Mouse (Mus musculus) inflammation-experienced regulatory T-cells, adult 6 months (primary cell): ENCODE data around the gene Ddr1. TPM values are rescaled to one million over a fixed set of nuclear protein-coding genes. Genes with fewer than 3 reads are reported as not detected.

Experiments used
- ATAC-seq: one replicate; pipeline ENCODE4 v1.8.0; 2017
- polyA plus RNA-seq, 3 experiments: library from polyadenylated mRNA; unstranded; fragments of 100-300 nt; shearing (Covaris generic); gene quantifications; one replicate each; pipeline ENCODE4 v1.2.1; 2017

Ddr1 gene
- polyA plus RNA-seq, 3 experiments from 2014 or later, result 0.65 to 1.1 (median 0.73) TPM

DNA sequence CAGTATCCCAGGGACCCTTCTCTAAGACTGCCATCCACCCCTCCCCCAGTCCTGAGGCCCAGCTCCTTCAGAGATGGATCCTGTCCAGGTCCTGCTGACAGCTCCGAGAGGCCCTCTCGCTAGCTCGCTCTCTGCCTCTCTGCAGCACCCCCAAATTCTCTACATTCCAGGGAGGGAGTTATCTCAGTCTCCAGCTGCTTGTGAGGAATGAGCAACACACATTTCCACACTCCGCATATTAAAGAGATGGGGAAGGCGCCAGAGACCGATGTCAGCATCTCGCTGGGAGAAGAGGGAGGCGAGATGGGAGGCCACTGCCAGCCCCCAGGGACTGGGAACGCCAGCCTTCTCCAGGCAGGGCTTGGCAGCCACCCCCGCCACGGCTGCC, 15.9 kb upstream of the Ddr1 start:
- ATAC-seq, result no peak

DNA sequence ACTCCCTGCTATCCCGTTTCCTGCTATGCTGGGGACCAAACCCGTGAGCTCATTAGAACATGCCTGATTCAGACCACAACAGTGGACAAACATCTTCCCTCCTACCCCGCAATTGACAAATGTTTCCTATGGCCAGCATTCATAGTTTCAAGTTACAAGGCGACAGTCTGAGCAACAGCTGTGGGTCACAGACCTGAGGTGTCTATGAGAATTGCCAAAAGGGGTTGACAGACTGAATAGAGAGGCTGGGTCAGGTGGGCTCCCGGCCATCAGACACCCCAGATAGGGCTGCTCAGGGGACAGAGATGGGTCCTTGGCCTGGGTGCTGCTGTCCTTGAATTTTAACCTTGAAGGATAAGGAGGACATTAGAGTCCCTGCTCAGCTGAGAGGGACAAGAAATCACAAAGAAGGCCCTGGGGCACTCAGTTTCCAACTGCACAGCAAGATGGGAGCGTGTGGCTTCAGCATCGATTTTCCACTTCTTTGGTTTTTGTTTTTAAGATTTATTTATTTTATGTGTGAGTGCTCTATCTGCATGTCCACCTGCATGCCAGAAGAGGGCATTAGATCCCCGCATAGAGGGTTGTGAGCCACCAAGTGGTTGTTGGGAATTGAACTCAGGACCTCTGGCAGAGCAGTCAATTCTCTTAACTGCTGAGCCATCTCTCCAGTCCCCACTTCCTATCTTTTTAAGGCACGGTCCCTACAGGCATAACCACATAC, 15.4 kb upstream of the Ddr1 start:
- no peak for ATAC-seq

DNA sequence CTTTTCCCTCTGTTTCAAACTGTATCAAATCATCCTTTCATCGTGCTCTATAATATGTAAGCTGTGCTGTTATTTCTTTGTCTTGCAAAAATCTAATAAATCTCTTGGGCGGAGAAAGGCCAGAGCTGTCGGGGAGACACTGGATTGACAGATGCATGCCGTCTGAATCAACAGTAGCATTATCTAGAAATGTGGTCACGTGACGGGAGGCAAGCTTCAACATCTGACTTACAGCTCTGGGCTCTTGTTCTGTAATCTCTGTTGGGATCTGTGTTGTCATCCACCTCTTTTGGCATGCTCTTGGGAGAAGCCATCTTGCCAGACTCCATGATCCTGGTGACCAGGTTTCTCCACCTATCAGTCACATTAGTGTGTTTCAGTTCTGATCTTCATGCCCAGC, 12.7 kb upstream of the Ddr1 start:
- ATAC-seq, result no peak

DNA sequence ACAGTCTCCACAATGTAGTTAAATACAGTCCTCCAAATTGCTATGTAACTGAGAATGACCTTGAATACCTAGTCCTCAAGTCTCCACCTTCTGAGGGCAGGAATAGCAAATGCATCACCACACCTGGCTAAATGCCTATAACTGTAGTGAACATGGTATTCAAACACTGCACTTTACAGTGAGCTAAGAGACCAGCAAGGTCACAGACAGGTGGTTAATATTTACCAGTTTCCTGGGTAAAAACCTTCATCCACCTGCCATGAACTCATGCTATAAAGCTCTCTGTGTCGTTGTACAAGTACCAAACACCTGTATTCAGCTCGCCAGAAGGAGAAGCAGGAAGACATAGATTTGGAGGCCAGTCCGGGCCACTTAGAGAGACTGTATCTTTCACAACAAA, 11.7 kb upstream of the Ddr1 start:
- no peak for ATAC-seq

DNA sequence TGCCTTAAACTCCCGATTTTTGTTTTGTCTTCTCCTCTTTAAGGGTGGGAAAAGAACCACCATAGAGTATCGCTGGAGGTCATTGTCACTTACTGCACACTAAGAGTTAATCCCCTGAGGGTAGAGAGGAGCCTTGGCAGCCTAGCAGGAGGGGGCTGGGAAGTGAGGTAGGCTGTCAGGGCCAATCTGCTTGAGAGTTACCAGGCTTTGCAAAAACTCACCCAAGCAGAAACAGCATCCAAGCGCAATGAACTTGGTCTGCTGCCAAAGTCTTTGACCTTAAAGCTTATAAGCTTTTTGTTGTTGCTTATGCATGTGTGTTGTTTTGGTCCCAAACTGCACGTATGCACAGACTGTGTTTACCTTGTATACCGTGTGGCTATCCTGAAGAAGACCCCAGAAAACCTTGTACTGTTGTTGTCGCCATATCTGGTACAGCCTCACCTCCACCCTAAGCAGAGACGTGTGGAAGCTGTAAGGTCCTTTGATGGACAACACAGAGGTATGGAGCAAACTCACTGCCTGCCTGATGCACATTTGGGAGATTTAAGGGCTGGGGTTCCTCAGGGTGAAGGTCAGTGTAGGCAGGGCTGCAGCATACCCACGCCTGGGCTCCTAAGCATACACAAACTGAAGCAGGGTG, 6.4 kb upstream of the Ddr1 start:
- no peak for ATAC-seq

DNA sequence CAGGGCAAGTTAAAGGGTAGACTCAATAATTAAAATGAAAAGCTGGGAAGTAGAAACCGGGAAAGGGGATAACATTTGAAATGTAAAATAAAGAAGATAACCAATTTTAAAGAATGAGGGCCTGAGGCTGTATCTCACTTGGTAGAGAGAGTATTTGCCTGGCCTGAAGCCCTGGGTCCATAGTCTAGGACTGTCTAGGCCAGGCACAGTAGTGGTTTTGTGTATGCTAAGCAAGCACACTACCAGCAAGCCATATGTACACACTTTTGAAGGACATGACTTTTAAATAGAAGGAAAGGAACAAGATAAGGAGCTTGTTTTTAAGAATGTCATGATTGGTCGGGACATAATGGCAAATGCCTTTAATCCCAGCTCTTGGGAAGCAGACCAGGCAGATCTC, 4.2 kb upstream of the Ddr1 start:
- ATAC-seq, result no peak

DNA sequence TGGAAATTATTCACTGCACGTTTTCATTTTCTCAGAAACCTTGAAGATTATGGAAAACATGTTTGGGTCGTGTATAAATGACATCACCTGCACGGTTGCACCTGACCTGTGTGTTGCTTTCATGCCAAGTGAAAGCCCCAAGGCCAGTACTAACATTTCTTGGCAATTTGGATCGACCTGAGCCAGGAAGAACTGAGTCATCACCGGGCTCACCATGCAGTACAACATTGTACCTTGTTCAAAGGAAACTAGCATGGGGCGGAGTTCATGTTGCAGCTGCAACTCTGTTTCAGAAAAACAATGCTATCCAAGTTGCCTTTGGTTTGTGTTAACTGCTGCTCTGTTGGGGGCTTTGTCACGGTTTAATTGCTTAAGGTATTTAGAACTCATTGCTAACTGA, 3.5 kb upstream of the Ddr1 start:
- peak; percentile 43 for ATAC-seq

DNA sequence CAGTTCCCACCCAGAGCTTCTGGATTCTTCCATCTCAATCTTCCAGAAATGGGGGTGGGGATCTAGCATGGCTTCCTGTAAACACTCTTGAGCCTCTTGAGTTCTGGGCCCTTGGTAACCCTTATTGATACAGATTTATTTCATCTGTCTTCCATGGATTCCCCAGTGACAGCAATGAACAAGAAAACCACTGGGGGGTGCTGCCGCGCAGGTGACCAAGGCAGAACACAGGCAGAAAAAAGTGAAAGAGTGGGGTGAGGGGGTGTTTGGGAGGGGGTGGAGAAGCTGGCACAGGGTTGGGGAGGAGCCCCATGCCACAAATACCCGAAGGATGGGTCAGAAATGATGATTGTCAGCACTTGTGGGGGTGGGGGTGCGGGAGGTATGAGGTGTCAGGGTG, 1.4 kb upstream of the Ddr1 start:
- peak; percentile 12 for ATAC-seq

DNA sequence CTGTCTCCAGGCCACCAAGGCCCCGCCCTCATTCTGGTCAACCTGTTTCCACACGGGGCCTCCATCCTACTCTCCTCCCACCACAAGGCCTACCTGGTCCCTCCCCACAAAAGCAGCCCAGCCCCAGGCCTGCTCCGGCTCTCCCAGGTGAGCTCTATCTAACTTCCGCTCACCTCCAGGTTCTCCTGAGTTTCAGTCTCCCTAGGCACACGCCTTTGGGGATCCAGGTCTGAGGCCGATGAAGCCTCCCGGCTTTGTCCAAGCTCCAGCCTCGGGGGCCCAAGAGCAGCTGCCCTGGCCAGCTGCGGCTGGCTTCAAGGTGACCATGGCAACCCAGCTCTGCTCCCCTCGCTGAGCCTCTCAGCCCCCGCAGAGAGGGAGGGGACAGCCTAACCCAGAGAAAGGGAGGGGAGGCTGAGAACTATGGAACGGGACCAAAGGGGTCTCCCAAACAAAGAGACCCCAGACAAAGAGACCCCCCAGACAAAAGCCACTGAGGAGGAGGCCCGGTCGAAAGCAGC, 610 bp downstream of the Ddr1 start:
- ATAC-seq, result no peak

DNA sequence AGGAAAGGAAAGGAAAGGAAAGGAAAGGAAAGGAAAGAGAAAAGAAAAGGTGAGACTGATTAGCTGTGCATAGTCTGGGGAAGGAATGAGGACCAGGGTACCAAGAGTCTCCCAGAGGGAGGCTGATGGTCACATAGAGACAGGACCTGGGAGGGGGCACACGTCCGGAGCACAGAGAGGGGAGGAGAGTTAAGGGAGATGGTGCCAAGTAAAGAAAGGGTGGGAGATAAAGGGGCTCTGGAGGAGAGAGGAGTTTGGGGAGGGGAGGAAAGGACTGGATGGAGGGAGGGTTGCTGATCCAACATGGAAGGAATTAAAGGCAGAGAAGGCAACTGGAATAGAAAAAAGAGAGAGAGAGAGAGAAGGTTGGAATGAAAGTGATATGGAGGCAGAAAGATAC, 1.4 kb downstream of the Ddr1 start:
- no peak for ATAC-seq

DNA sequence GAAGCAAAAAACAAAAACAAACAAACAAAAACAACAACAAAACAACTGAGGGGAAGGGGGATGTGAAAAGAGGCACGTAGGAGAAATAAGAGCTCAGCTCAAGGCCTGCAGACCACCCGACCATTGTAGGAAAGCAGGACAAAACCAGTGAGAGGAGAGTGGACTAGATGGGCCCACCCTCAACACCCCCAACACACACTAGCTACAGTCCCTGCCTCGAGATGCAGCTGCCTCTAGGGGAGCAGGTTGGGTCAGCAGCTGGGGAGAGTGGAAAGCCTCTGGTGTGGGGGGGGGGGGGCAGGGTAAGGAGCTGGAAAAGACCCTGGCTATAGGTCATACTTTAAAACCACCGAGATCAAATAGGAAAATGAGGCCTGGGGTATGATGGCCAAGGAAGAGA, 1.8 kb downstream of the Ddr1 start:
- no peak for ATAC-seq

DNA sequence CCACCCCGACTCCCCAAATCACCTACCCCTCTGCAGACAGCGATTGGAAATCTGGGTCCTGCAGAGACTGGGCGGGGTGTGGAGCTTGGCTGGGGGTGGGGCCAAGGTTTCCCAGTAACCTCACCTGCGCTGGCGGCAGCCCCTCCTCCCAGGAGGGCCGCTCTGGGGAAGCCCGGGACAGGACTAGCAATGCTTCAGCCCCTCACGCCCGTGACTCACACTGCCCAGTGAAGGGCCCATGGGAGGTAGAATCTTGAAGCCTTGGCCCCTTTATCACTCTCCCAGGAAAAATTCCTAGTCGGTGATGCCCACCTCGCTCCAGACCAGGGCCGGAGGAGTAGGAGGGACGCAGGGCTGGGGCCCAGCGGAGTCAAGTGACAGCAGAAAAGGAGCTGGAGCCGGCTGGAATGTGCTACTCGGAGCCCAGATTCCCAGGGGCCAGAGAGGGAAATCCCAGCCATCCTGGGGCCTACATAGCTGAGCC, 2.4 kb downstream of the Ddr1 start:
- ATAC-seq, result no peak

DNA sequence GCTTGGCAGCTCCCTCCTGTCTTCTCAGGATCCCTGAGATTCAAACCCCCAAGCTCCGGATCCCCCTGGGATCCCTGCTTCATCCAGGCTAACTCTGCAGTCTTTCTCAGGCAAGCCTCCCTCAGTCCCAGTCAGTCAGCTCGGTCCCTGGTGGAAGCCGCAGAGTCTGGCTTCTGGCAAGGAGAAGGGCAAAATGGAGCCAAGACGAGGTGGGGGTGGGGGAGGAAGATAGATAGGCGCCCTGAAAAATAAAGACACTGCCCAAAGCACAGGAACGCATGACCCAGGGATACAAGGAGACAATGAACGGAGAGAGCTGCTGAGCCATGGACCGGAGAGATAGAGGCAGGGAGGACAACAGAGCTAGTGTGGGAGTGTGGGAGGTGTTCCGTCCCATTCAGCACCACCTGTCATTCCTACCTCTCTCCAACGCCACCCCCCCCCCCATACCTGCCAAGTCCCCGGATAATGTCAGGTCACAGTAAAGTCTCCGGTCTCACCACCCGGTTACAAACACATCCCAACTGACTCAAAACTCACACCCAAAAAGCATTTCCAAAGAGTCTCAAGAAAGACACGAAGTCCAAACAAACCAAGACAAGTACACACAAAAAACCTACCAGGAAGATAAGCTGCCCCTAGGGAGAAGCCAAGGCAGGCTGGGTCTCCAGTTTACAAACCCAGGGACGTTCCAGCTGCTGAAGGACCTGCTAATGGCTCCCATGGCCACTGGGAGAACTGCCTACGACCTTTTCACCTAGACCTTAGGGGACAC, 3.0 kb downstream of the Ddr1 start:
- no peak for ATAC-seq

DNA sequence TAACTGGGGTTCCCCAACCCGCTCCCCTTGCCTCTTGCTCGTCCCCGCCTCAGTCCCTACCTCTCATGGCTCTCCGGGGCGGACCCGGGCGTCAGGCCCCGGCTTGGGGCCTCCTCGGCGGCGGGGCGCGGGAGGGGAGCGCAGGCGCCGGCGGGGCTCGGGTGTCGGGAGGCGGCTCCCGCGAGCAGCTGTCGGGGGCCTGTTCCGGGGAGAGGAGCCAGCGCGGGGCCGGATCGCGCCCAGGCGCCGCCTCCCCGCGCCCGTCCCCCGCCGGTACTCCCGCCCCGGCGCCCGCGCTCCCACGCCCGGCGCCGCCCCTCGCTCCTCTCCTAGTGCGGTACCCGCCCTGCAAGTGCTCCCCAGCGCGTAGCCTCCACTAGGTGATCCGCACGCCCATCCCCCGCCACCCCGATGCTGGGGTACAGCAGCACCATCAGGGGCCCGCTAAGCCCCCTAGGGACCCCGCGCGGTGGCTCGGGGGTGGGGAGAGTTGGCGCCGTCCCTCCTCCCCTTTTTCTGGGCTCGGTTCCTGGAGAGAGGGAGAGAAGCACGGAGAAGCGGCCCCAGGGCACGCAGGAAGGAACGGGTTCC, 4.0 kb downstream of the Ddr1 start:
- peak; percentile 49 for ATAC-seq

DNA sequence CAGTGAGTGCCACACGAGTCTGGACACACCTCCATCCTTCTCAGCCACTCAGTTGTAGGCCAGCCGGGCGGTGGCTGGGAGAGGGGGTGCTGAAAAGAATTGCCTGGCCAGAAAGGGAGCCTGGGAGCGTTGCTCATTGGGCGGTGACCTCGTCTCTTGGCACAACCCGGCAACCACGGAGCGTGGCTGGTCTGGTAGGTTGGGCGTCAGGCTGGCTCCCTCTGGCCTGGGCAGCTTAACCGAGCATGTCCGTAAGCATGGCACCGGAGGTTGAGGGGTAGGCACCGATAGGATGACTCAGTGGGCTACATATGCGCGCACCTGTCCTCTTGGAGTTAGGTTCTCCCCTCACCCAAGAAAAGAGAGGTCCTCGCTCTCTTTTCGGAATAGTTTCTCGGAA, 4.5 kb downstream of the Ddr1 start:
- ATAC-seq, result no peak

DNA sequence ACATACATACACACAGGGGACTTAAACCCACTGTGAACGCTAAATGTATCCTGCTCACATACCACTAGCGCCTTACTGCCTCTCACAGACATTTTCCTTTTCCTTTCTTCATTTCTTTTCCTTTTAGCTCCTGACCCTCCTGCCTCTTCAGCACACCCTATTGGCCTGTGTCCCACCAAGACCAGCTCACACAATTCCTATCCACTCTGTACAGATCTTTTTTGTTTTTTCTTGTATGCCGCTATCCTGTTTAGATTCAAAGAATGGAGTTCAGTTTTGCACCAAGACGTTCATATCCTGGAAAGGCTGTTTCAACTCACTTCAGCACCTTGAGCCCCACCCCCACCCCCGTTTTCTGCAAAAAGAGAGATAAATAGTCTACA, 5.9 kb downstream of the Ddr1 start:
- no peak for ATAC-seq

DNA sequence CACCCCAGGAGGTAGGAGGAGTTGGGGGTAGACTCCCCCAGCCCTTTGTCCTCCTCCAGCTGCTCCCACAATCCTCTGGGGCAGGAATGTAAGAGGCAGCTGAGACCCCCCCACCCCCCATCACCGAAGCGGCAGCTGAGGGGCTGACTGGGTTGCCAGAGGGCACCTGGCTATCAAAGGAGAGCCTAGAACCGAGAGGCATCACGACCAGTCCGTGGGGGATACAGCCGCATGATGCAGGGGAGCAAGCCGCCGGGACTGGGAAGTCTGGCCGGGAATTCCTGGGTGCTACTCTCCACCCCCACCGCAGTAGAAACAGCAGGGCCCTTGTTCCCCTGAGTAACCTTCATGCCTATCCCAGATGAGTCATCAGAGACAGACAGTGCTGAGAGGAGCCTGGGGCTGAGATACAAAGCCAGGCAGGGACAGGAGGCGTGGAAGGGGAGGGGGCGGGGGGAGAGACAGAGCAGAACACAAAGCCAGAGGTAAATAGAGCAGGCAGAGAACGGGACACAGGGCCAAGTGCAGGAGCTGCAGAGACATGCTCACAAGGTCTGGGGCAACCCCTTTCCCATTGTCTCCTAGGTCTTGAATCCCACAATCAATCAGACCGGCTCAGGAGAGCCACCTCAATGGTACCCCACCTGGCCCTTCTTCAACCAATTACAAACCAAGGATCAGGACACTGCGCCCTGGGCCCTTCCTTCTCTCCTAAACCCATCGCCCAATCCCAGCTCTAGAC, 6.5 kb downstream of the Ddr1 start:
- ATAC-seq, result no peak

DNA sequence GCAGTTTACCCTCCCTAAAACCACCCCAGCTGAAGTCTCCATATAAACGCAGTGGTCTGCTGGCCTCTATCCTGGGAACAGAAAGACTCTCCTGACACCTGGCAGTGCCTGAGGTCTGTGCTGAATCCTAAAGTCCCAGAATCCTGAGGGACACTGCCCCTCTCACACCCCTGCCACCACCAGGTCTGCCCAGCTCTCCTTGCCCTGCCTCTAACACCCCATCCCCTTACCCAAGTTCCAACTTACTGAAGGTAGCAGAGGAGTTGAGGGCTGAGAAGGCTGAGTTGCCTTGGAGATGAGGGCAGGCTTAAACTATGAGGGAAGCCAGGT, 7.0 kb downstream of the Ddr1 start:
- no peak for ATAC-seq

DNA sequence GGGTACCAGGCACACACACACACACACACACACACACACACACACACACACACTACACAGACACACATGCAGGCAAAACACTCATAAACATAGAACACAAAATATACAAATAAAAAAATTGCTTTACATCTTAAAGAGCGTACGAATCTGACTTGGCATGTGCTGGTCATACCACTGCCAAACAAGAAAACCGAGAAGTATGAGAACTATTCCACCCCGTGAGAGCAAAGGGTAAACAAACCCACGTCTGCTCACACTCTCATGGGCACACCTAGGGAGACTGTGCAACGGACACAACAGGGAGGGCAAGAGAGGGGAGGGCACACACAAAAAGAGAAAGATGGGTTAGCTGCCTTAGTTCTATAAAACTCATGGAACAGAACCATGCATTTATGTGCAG, 7.7 kb downstream of the Ddr1 start:
- no peak for ATAC-seq

DNA sequence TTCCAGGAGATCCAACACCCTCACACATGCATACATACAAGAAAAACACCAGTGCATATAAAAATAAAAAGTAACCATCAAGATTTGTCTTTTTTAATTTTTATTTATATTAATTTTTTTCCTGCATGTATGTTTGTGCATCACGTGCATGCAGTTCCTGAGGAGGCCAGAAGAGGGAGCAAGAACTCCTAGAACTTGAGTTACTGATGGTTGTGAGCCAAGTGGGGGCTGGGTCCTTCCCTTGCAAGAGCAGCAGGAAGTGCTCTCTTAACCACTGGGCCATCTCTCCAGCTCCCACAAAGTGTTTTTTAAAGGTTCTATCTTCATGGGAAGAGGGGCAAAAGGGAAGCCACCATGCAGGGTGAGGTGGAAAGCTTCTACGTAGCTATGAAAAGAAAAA, 9.1 kb downstream of the Ddr1 start:
- no peak for ATAC-seq

DNA sequence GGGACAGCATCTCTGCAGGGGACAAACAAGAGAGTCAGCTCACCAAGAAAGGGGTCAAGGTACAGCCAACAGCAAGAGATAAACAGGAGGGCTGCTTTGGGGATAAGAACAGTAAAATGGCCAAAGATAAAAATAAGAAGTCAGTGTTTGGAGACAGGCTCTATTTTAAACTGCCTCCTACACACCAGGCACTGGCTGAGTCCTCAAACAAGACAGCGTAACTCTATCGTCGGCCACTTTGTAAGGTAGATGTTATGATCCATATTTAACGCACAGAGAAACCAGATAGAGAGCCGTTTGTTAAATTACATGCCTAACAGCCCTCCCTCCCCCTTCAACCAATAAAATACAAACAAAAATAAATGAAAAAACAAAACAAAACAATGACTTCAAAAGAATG, 10.5 kb downstream of the Ddr1 start:
- no peak for ATAC-seq

DNA sequence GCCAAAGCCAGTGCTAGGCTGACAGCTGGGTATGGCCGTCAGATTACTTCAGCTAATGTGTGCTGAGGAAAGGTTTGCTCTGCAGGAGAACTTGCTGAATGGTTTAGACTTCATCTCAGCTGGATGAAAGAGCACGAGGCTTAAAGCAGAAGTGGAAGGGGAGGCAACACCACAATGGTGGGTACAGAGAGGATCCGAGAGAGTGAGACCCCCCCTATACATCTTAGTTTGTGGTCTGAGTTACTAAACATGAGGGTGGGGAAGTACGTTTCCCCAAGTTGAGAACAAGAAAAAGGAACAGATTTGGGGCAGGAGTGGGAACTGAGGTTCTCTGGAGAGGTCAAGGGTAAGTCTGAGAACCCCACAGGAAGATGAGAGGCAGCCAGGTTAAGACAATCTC, 12.1 kb downstream of the Ddr1 start:
- ATAC-seq, result no peak

DNA sequence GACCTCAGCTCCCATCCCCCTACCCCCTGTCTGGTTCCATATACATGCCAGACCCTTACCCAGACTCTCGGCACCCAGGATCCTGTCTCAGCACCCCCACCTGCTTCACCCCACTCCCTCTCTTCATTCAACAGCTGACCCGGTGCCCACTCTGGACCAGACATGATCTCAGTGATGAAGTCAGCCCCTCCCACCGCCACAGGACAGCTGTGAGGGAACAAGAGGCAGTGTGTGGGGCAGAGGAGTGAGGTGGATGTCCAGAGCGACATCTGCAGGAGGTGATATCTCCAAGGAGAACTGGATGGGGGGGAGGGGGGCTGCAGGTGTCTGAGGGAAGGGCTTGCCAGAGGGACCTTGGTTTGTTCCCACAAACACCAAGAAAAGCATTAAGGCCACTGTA, 12.6 kb downstream of the Ddr1 start:
- no peak for ATAC-seq
